Mouse (Mus musculus): ENCODE data around the gene Slc30a1.

DNA sequence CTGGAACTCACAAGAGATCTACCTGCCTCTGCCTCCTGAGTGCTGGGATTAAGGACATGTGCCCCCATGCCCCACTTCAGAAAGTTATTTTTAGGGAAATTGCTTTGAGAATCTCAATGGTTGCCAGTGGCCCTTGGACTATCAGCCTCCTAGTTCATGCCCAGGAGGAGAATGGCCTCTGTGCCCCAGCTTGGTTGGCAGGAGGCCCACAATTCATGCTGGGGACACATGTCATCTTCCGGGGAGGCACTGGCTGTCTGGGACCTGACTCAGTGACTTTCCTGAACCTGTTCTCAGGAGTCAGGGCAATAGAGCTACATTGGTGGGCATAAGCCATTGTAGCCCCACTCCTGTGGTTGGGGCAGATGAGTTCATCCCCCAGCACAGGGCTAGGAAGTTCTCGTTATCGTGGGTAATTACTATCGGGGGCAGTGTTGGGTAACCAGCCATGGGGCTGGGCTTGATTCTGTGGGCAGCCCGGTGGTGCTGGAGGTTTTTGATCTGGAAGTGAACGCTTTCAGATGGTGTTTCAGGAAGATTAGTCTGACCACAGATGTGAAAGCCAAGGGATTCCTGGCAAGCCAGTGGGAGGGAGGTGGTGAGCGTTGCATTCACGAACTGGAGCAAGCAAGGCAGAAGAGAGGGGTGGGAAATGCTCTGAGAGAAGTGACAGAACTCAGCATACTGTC is 25.5 kb upstream of the Slc30a1 start:
- TF ChIP-seq CTCF (IDR thresholded peaks at IDR 0.05) (no peak), EP300 (IDR thresholded peaks at IDR 0.05) (no peak)
